Mouse (Mus musculus): ENCODE data around the gene Aen. TPM values are rescaled to one million over a fixed set of nuclear protein-coding genes. Genes with fewer than 3 reads are reported as not detected.

Aen gene
- polyA plus RNA-seq, 1 experiment from 2014 or later: 55.5 TPM

DNA sequence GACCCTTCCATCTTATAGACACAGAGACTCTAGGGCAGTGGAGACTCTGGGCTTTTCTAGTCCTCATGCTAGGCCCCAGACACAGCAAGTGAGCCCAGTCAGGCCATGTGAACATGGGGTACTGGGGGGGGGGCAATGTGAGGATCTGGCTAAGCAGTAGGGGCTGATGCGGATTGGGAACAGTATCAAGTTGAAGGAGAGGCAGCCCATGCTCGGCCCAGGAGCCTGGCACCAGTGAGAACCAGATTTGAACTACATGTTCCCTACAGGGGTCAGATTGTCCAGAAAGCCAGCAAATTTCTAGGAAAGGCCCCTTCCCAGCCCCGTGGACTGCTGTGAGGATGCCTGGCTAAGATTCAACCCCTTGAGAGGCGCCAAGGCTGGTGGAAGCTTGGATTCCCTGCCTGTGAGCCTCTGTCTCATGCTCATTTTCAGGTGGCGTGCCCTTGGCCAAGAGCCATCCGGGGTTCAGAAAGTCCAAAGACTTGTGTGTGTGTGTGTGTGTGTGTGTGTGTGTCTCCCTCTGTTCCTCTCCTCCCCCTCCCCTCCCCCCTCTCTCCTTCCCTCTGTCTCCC, 62.9 kb downstream of the Aen start:
- Histone ChIP-seq H3K4me1 (peaks cover 5% of the 10 kb centered on the region; the same call in 1 of the 2 replicates), H3K27ac (replicated peaks) (no peak overlapping the region), H3K9me3 (no peaks in the 10 kb centered on the region), H3K27me3 (no peaks in the 10 kb centered on the region), H3K36me3 (no peaks in the 10 kb centered on the region), H3K9ac (replicated peaks) (no peak overlapping the region), H3K4me2 (replicated peaks) (no peak overlapping the region), H3K4me3 (no peak overlapping the region)
- ATAC-seq (replicated peaks): no peak
- 63% methylated on average over 6 of the region's 6 CpGs for WGBS

Small RNA genes lying within 50 kb of the gene (microRNA-seq; reads per million reads assigned to microRNA genes)
- 271 reads per million, percentile 67 among the genes with 10 or more reads in this experiment for gene Mir7-2

Other genes starting within 250 kb of the Aen start
- gene Ntrk3, start 157.8 kb upstream of the Aen start, polyA plus RNA-seq (2015; fragmentation: Nextera tagmentation; extraction: Ambion mirVana): 31.3 and 33.9 TPM in 2 replicates
- gene Mrps11, start 112.7 kb upstream of the Aen start, polyA plus RNA-seq (2015; fragmentation: Nextera tagmentation; extraction: Ambion mirVana): 68.8 and 72.9 TPM in 2 replicates
- 53.5 and 55.0 TPM in 2 replicates for gene Mrpl46, start 112.3 kb upstream of the Aen start, polyA plus RNA-seq (2015; fragmentation: Nextera tagmentation; extraction: Ambion mirVana)
- gene Det1, start 48.6 kb upstream of the Aen start, polyA plus RNA-seq (2015; fragmentation: Nextera tagmentation; extraction: Ambion mirVana): 18.1 and 18.5 TPM in 2 replicates
- 1.7 TPM in 2 replicates for gene Isg20, start 17.6 kb downstream of the Aen start, polyA plus RNA-seq (2015; fragmentation: Nextera tagmentation; extraction: Ambion mirVana)
- 0.06 and 0.08 TPM in 2 replicates for gene Acan, start 157.6 kb downstream of the Aen start, polyA plus RNA-seq (2015; fragmentation: Nextera tagmentation; extraction: Ambion mirVana)
- gene Hapln3, start 235.2 kb downstream of the Aen start, polyA plus RNA-seq (2015; fragmentation: Nextera tagmentation; extraction: Ambion mirVana): 2.5 and 3.0 TPM in 2 replicates